Mouse (Mus musculus) myocyte (in vitro differentiated cells): ENCODE data around the gene Zdhhc17. TPM values are rescaled to one million over a fixed set of nuclear protein-coding genes. Genes with fewer than 3 reads are reported as not detected.
A peak's percentile ranks its signal among the peaks of the same experiment; 100 is the strongest.

Experiments used
- H3K27me3 ChIP-seq: one replicate; pipeline ENCODE4 v1.6.1; 2011; ENCODE audit not compliant: control insufficient read depth, insufficient read depth, insufficient read length
- H3K36me3 ChIP-seq: one replicate; pipeline ENCODE4 v1.6.1; 2011; ENCODE audit not compliant: control insufficient read depth, insufficient read depth
- H3K4me2 ChIP-seq: one replicate; pipeline ENCODE4 v1.6.1; 2011; ENCODE audit warnings: low read depth, control low read depth
- H3K4me3 ChIP-seq: one replicate; pipeline ENCODE4 v1.5.1; 2011; ENCODE audit warnings: mild to moderate bottlenecking, control low read depth, moderate library complexity
- H3K79me2 ChIP-seq: one replicate; pipeline ENCODE4 v1.6.1; 2011; ENCODE audit not compliant: control insufficient read depth, insufficient read depth
- H3ac ChIP-seq: one replicate; pipeline ENCODE4 v1.6.1; 2011; ENCODE audit not compliant: control insufficient read depth, insufficient read length
- CEBPB ChIP-seq: IDR thresholded peaks from 2 replicates; pipeline ENCODE4 v1.6.1; 2011; ENCODE audit warnings: mild to moderate bottlenecking, moderate library complexity; ENCODE audit not compliant: poor library complexity, insufficient read depth, severe bottlenecking
- E2F4 ChIP-seq: IDR thresholded peaks from one replicate; pipeline ENCODE4 v1.6.1; 2011; ENCODE audit warnings: mild to moderate bottlenecking, control low read depth, moderate library complexity; ENCODE audit not compliant: insufficient read depth
- MAX ChIP-seq: IDR thresholded peaks from one replicate; pipeline ENCODE4 v1.6.1; 2011; ENCODE audit warnings: low read depth, mild to moderate bottlenecking, control low read depth
- MYOD1 ChIP-seq, 3 experiments: IDR thresholded peaks; one replicate each; pipeline ENCODE4 v1.6.1; 2011; ENCODE audit warnings: control low read depth in 2 of 3, low read depth in 2 of 3, mild to moderate bottlenecking in 2 of 3, moderate library complexity in 1 of 3; ENCODE audit not compliant: insufficient read length in 2 of 3, control insufficient read depth in 1 of 3
- MYOG ChIP-seq, 3 experiments: IDR thresholded peaks; one replicate each; pipeline ENCODE4 v1.6.1; 2011; ENCODE audit warnings: control low read depth in 2 of 3, low read depth in 2 of 3, mild to moderate bottlenecking in 2 of 3; ENCODE audit not compliant: insufficient read length in 2 of 3, control insufficient read depth in 1 of 3, insufficient read depth in 1 of 3
- POLR2A ChIP-seq: IDR thresholded peaks from one replicate; pipeline ENCODE4 v1.6.1; 2011; ENCODE audit warnings: low read depth, mild to moderate bottlenecking, control low read depth, moderate library complexity; ENCODE audit not compliant: insufficient read length
- POLR2AphosphoS2 ChIP-seq: IDR thresholded peaks from one replicate; pipeline ENCODE4 v1.6.1; 2011; ENCODE audit warnings: low read depth, control low read depth; ENCODE audit not compliant: insufficient read length
- REST ChIP-seq: IDR thresholded peaks from one replicate; pipeline ENCODE4 v1.6.1; 2011; ENCODE audit warnings: mild to moderate bottlenecking, control low read depth, moderate library complexity; ENCODE audit not compliant: insufficient read depth, insufficient read length
- SRF ChIP-seq: IDR thresholded peaks from one replicate; pipeline ENCODE4 v1.6.1; 2011; ENCODE audit warnings: low read depth; ENCODE audit not compliant: control insufficient read depth, insufficient read length
- TCF12 ChIP-seq: IDR thresholded peaks from one replicate; pipeline ENCODE4 v1.6.1; 2011; ENCODE audit warnings: mild to moderate bottlenecking, control low read depth; ENCODE audit not compliant: poor library complexity, insufficient read depth, severe bottlenecking
- TCF3 ChIP-seq: IDR thresholded peaks from one replicate; pipeline ENCODE4 v1.6.1; 2011; ENCODE audit warnings: low read depth, control low read depth; ENCODE audit not compliant: insufficient read length
- USF1 ChIP-seq: IDR thresholded peaks from one replicate; pipeline ENCODE4 v1.6.1; 2011; ENCODE audit warnings: low read depth, mild to moderate bottlenecking, control low read depth, moderate library complexity
- polyA plus RNA-seq: library from polyadenylated mRNA; unstranded; fragments of >200 nt; fragmentation: generic; extraction: Trizol; gene quantifications from one replicate; pipeline ENCODE4 v1.2.1, GENCODE M21; 2012; ENCODE audit warnings: missing spikeins

Zdhhc17 gene
- polyA plus RNA-seq, 1 experiment: 6.6 TPM

DNA sequence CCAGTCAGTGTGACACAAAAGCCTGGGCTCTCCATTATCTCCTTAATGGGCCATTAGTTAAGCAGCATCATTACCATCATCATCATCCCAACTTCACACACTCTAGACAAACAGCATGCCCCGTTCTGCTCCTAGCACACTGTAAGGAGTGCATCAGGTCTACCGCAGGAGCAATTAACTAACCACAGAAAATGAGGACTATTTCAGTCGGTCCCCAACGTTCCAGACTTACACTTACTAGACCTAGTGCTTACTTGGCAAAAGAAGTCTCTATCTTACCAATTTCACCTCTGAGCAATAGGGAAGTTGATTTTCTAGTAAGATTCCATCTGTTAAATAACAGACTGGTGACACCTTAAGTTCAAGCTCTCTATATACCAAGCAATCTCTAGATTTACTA, 2.3 kb downstream of the Zdhhc17 start:
- TF ChIP-seq E2F4: no peak
- TF ChIP-seq TCF12: no peak
- H3K4me2 ChIP-seq: peak overlapping the region; percentile 80
- no peaks in the 10 kb centered on the region for H3K27me3 ChIP-seq
- no peaks in the 10 kb centered on the region for H3K36me3 ChIP-seq
- H3K4me3 ChIP-seq: no peak overlapping the region
- peaks cover 67% of the 10 kb centered on the region for H3K79me2 ChIP-seq
- no peak overlapping the region for H3ac ChIP-seq

DNA sequence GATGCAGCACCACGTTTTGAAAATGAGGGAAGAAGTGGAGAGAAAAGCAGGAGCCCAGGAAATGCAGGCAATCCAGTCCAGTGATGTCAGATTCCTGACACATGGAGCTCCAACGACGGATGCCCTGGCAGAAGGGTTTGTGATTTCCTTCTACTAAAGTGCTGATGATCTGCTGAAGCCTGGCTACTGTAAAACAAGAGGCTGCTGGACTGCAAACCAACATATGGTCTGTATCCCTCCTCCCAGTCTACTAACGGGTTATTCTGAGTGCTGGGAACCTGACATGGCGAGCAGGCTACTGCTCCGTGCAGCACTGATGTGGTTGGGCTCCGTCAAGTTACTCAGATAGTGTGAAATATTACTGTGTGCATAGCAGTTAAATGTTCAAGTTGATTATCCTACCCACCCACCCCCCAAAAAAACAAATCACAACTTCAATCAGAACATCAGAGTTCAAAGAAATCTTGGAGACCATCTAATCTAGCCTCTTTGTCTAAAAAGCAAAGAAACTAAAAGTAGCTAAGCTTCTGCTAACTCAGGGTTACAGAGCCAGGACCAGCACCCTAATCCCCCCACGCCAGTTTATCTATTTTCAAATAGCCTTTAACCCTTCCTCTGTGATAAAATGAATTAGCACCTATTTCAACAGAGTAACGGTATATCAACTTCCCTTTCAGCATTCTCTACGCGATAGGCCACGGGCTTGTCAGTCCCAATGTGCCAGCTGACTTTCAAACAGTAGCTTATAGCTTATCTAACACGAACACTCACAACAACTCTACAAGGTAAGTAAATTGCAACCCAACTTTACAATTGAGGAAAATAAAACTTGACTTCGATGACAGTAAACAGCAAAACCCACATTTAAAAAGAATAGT, 4.1 kb downstream of the Zdhhc17 start:
- TF ChIP-seq MYOD1 (IDR thresholded peaks at IDR 0.05; ENCODE audit: control insufficient read depth in 1 of 3, insufficient read length in 2 of 3, low read depth in 2 of 3) (no peak), REST (no peak), POLR2AphosphoS2 (no peak), TCF12 (no peak), E2F4 (no peak), MYOG (IDR thresholded peaks at IDR 0.05; ENCODE audit: control insufficient read depth in 1 of 3, insufficient read depth in 1 of 3, insufficient read length in 2 of 3, low read depth in 2 of 3) (no peak), TCF3 (no peak), USF1 (no peak), SRF (no peak), MAX (no peak), CEBPB (no peak), POLR2A (no peak)
- Histone ChIP-seq H3ac (no peak overlapping the region), H3K4me3 (no peak overlapping the region), H3K36me3 (no peaks in the 10 kb centered on the region), H3K79me2 (peaks cover 67% of the 10 kb centered on the region), H3K4me2 (no peak overlapping the region), H3K27me3 (no peaks in the 10 kb centered on the region)

DNA sequence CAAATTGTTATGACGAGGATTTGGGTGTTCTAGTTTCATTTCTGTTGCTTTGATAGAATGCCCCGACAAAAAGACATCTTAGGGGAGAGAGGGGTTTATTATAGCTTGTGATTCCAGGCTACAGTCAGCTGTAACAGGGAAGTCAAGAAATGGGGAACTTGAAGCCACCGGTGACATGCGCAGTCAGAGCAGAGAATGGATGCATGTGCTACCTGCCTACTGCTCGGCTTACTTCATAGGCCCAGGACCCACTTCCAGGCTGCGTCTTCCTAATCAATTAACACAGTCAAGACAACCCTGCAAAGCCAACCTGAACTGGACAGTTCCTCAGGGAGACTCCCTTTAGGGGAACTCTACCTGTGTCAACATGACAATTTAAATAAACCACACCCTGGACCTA, 5.7 kb downstream of the Zdhhc17 start:
- Histone ChIP-seq H3K36me3 (no peaks in the 10 kb centered on the region), H3K4me2 (no peak overlapping the region), H3K4me3 (no peak overlapping the region), H3K79me2 (peaks cover 69% of the 10 kb centered on the region), H3ac (no peak overlapping the region), H3K27me3 (no peaks in the 10 kb centered on the region)
- no peak for TF ChIP-seq E2F4
- TF ChIP-seq CEBPB: no peak
- TF ChIP-seq MYOG (IDR thresholded peaks at IDR 0.05; ENCODE audit: control insufficient read depth in 1 of 3, insufficient read depth in 1 of 3, insufficient read length in 2 of 3, low read depth in 2 of 3): no peak
- TF ChIP-seq POLR2A: no peak
- no peak for TF ChIP-seq SRF
- TF ChIP-seq TCF12: no peak
- no peak for TF ChIP-seq TCF3
- TF ChIP-seq USF1: no peak
- TF ChIP-seq MYOD1 (IDR thresholded peaks at IDR 0.05; ENCODE audit: control insufficient read depth in 1 of 3, insufficient read length in 2 of 3, low read depth in 2 of 3): no peak
- no peak for TF ChIP-seq POLR2AphosphoS2
- TF ChIP-seq MAX: no peak
- TF ChIP-seq REST: no peak

GRCm38 (mm10) chr10:110999201-110999600, 10.7 kb downstream of the Zdhhc17 start:
- H3ac ChIP-seq: no peak overlapping the region
- H3K27me3 ChIP-seq: no peaks in the 10 kb centered on the region
- H3K36me3 ChIP-seq: no peaks in the 10 kb centered on the region
- no peak overlapping the region for H3K4me2 ChIP-seq
- H3K4me3 ChIP-seq: no peak overlapping the region
- H3K79me2 ChIP-seq: peaks cover 61% of the 10 kb centered on the region
- no peak for TF ChIP-seq TCF12
- no peak for TF ChIP-seq REST
- TF ChIP-seq SRF: no peak
- no peak for TF ChIP-seq USF1
- TF ChIP-seq MYOD1 (IDR thresholded peaks at IDR 0.05; ENCODE audit: control insufficient read depth in 1 of 3, insufficient read length in 2 of 3, low read depth in 2 of 3): no peak
- TF ChIP-seq CEBPB: no peak
- TF ChIP-seq MYOG (IDR thresholded peaks at IDR 0.05; ENCODE audit: control insufficient read depth in 1 of 3, insufficient read depth in 1 of 3, insufficient read length in 2 of 3, low read depth in 2 of 3): no peak

DNA sequence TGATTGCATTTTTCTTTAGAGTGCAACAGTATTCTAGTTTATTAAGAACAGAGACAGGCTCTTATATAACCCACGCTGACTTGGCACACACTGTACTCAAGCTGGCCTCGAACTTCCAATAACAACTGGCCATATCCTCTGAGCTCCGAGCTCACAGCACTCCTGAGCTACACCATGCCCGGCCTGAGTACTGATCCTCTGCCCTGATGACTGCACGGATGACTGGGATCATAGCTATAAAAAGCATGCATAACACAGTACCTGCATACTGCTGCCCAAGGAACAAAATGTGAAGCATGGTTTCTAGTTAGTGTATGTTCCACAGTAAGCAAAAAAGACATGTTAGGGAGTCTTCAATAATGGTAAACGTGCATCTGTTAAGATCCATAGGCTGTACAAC, 12.8 kb downstream of the Zdhhc17 start:
- no peak overlapping the region for H3K4me3 ChIP-seq
- TF ChIP-seq TCF3 (no peak), TCF12 (no peak), MYOG (IDR thresholded peaks at IDR 0.05; ENCODE audit: control insufficient read depth in 1 of 3, insufficient read depth in 1 of 3, insufficient read length in 2 of 3, low read depth in 2 of 3) (no peak), POLR2A (no peak), MAX (no peak), CEBPB (no peak), MYOD1 (IDR thresholded peaks at IDR 0.05; ENCODE audit: control insufficient read depth in 1 of 3, insufficient read length in 2 of 3, low read depth in 2 of 3) (no peak), USF1 (no peak), REST (no peak), E2F4 (no peak)
- H3ac ChIP-seq: no peak overlapping the region
- peaks cover 64% of the 10 kb centered on the region for H3K79me2 ChIP-seq
- no peaks in the 10 kb centered on the region for H3K36me3 ChIP-seq
- H3K4me2 ChIP-seq: no peak overlapping the region
- no peaks in the 10 kb centered on the region for H3K27me3 ChIP-seq
